Mouse (Mus musculus) heart, adult 11 months (tissue): ENCODE measurements around the gene Ghsr.

Experiments
- DNase-seq: peaks from one replicate; pipeline ENCODE4 v3.0.0; 2022

Ghsr gene

DNA sequence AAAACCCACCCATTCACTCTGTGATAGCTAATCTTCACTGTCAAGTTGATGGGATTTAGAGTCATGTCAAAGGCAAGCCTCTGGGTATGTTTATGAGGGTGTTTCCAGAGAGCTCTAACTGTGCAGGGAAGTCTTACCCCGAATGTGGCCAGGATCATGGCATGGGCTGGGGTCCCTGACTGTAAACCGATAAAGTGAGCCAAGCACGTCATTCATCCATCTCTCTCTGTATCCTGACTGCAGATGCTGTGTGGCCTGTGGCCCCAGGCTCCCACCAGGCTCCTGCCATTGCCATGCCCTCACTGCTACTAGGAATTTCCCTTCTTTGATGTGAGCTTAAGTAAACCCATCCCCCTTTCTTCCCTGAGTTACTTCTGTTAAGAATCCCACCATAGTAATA, 42.4 kb downstream of the Ghsr start:
- peak; percentile 68 for DNase-seq

DNA sequence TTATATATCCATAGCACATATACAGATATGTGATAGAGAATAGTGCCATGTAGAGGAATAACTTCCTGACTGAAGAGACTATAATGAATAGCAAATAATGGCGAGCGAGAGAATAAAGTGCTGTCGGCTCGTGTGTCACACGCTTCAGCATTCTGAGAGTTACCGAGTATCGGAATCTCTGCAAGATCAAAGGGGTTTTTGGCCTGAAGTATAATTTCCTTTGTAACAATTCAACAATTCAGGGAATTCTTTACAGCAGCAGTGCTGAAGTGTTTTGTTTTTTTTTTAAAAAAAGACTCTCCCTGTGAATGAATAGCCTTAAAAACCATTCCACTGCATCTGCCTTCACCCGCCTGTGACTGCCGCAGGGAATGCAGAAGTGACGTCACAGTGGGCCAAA, 45.6 kb downstream of the Ghsr start:
- DNase-seq: peak; percentile 67

DNA sequence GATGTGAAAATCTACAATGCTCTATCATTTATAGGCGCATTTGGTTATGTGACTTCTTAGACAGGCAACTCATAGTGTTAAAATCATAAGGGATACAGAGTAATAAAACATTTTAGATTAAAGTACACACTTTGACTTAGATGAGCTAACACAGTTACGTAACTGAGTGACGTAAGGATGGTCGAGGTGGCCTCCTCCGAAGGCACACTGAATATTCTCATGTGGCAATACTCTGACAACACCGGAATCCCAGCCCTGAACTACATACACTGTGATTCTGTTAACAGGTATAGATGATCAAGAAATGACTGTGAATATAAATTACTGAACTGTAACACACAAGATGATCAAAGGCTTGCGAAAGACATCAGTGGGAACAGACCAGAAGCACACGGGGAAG, 47.5 kb downstream of the Ghsr start:
- DNase-seq: peak; percentile 43

DNA sequence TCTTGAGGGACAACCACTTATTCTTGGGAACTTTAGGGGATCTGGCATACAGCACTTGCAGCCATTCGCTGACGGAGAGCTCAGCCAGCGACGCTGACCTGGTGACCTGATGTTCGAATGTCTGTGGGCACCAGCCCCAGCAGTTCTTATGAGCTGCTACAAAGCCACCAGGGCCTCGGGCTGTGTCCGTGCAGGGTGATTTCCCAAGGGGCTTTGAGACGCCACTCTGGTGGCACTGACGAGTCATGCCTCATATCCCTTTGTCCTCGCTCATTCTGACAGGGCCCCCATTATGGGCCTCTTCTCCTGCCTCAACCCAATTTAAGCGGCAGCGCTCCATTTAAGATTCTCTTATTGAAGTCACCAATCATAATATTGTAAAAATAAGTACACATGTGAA, 50.8 kb downstream of the Ghsr start:
- DNase-seq: peak; percentile 74

DNA sequence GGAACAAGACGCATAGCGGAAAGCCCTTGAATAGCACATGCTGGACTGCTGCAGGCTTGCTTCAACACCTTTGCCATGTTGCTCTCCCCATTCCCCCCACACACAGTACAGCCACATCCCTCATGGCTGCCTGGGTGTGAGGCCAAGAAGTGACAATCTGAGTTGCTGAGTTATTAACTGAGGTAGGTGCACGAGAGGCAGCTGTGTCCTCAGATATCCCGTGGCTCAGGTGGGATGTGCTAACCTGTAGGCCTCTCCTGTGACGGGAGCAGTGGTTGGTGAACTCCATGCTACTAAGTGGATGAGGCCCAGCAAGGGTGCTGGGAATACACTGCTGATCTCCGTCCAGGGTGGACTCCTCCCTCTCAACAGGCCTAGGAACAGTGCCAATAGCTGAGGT, 51.4 kb downstream of the Ghsr start:
- DNase-seq: peak; percentile 90

DNA sequence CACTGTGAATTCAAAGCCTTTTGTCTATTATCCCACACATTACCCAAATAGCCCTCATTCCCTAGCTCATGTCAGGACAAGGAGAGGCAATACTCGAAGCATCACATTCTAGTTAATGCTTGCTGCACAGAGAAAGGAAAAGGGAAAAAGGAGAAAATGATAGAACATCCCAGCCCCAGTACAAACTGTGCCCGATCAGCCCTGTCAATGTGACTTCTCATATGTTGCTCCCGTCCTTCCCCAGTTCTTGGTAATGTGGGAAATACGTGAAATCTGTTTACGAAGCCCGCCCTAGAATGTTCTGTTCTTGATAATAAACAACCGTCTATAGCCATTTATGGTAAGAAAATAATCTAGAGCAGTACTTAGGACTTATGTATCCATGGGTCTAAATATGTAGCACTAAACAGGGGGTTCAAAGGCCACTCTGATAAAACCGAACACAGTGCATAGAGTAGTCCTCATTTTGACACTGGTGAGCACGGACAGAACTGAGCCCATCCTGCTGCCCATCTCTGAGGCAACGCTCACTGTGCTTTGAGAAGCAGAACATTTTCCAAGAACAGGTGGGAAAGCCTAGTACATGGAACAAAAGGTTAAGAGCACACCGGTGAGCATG, 53.0 kb downstream of the Ghsr start:
- no peak for DNase-seq

DNA sequence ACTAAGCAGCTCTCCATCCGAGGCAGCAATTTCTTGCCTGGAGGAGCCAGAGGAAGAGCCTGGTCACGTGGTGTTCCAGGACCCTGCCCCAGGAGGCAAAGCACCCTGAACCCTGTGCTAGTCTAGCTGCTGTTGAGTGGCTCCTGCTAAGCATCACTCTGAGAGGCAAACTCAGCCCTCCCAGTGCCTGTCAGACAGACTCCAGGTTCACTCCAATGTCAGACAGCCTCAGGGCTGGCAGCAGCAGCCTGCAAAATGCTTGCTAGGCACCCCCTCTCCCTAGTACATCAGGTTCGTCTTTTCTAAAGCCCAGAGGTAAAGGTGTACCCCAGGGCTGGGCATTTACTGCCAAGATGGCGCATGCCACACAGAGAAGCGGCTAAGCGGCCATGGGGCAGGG, 56.3 kb downstream of the Ghsr start:
- DNase-seq: peak; percentile 83
